Mouse (Mus musculus) MEL (cell line): ENCODE results near the gene Tenm3.

Experiments used
- CTCF ChIP-seq, 3 experiments: IDR thresholded peaks in 2 of 3; conservative IDR thresholded peaks in 1 of 3; 2 replicates each; pipeline ENCODE4 v1.5.1; 2011 to 2012; ENCODE audit warnings: low read length in 3 of 3, low read depth in 2 of 3, mild to moderate bottlenecking in 2 of 3, improper control_type of control experiment in 1 of 3, inconsistent platforms in 1 of 3, mixed read lengths in 1 of 3, moderate library complexity in 1 of 3; ENCODE audit not compliant: control insufficient read depth in 1 of 3, insufficient read depth in 1 of 3, poor library complexity in 1 of 3, severe bottlenecking in 1 of 3
- POLR2A ChIP-seq, 2 experiments: IDR thresholded peaks; 2 replicates each; pipeline ENCODE4 v1.6.1; 2011 to 2012; ENCODE audit warnings: low read length in 2 of 2, mild to moderate bottlenecking in 2 of 2, control low read depth in 1 of 2, improper control_type of control experiment in 1 of 2, low read depth in 1 of 2, moderate library complexity in 1 of 2; ENCODE audit not compliant: control insufficient read depth in 1 of 2, insufficient read depth in 1 of 2, poor library complexity in 1 of 2

- TF ChIP-seq CTCF (IDR thresholded peaks at IDR 0.05 in 2 of 3, conservative IDR thresholded peaks at IDR 0.05 in 1 of 3; ENCODE audit: control insufficient read depth in 1 of 3, insufficient read depth in 1 of 3, low read depth in 2 of 3, low read length in 3 of 3, poor library complexity in 1 of 3, severe bottlenecking in 1 of 3) = no peak
- TF ChIP-seq POLR2A (IDR thresholded peaks at IDR 0.05; ENCODE audit: control insufficient read depth in 1 of 2, insufficient read depth in 1 of 2, low read depth in 1 of 2, low read length in 2 of 2, poor library complexity in 1 of 2) = no peak
Observed at GRCm38 (mm10) chr8:48535833-48536232, 307.9 kb downstream of the Tenm3 start.
